Mouse (Mus musculus): ENCODE measurements at regions not wholly inside any gene's neighbourhood (a gene's known extent, or its start where the extent isn't known, plus 50 kb on each side); places are given as distances from the start of the nearest gene placed in this dataset.

GRCm38 (mm10) chr7:136792131-136792530, 102.3 kb upstream of the Mgmt start:
- no peaks in the 10 kb centered on the region for H3K79me2 ChIP-seq (ENCODE audit: control insufficient read depth, insufficient read depth)
- TF ChIP-seq USF1 (IDR thresholded peaks at IDR 0.05; ENCODE audit: low read depth) = no peak
- TF ChIP-seq MAX (IDR thresholded peaks at IDR 0.05) = no peak
- TF ChIP-seq CEBPB (IDR thresholded peaks at IDR 0.05; ENCODE audit: low read depth) = no peak
- no peak for TF ChIP-seq CTCF (IDR thresholded peaks at IDR 0.05; ENCODE audit: control insufficient read depth, insufficient read depth, insufficient read length)
- no peak for TF ChIP-seq MYOD1 (IDR thresholded peaks at IDR 0.05; ENCODE audit: control insufficient read depth, insufficient read length, low read depth)
- TF ChIP-seq FOSL1 (IDR thresholded peaks at IDR 0.05; ENCODE audit: insufficient read depth, low read length, poor library complexity, severe bottlenecking) = no peak
- H3K27me3 ChIP-seq (ENCODE audit: control insufficient read depth, insufficient read depth, insufficient read length) = no peaks in the 10 kb centered on the region
- H3K79me3 ChIP-seq (ENCODE audit: low read depth) = no peaks in the 10 kb centered on the region
- H3ac ChIP-seq (ENCODE audit: control insufficient read depth, insufficient read length, low read depth) = no peak overlapping the region
- no peaks in the 10 kb centered on the region for H3K36me3 ChIP-seq (ENCODE audit: control insufficient read depth, insufficient read depth)
- no peak overlapping the region for H3K4me3 ChIP-seq (ENCODE audit: insufficient read depth, poor library complexity, severe bottlenecking)

DNA sequence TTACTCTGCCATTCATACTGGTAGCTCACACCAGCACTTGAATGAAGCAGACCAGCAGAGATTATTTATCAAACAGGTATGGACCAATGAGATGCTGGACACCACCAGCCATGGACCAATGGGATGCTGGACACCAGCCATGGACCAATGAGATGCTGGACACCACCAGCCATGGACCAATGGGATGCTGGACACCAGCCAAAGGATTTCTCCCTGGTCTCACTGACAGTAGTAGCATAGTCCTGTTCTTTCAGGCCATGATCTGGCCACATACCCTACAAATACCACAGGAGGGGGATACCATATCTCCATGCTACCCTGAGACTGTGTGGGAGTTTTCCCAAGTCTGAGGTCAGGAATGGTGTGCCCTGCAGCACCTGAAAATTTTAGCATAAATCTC, 98.0 kb upstream of the Mgmt start:
- TF ChIP-seq CTCF (IDR thresholded peaks at IDR 0.05; ENCODE audit: control insufficient read depth, insufficient read depth, insufficient read length) (no peak), USF1 (IDR thresholded peaks at IDR 0.05; ENCODE audit: low read depth) (no peak), MYOD1 (IDR thresholded peaks at IDR 0.05; ENCODE audit: control insufficient read depth, insufficient read length, low read depth) (no peak), CEBPB (IDR thresholded peaks at IDR 0.05; ENCODE audit: low read depth) (no peak), MAX (IDR thresholded peaks at IDR 0.05) (no peak), FOSL1 (IDR thresholded peaks at IDR 0.05; ENCODE audit: insufficient read depth, low read length, poor library complexity, severe bottlenecking) (no peak), MYOG (IDR thresholded peaks at IDR 0.05; ENCODE audit: control insufficient read depth, extremely low read depth, insufficient read length) (no peak)

GRCm38 (mm10) chr7:136797780-136798435, 96.5 kb upstream of the Mgmt start:
- TF ChIP-seq MAX (IDR thresholded peaks at IDR 0.05) (no peak), MYOD1 (IDR thresholded peaks at IDR 0.05; ENCODE audit: control insufficient read depth, insufficient read length, low read depth) (no peak), USF1 (IDR thresholded peaks at IDR 0.05; ENCODE audit: low read depth) (no peak), FOSL1 (IDR thresholded peaks at IDR 0.05; ENCODE audit: insufficient read depth, low read length, poor library complexity, severe bottlenecking) (no peak), CEBPB (IDR thresholded peaks at IDR 0.05; ENCODE audit: low read depth) (no peak), MYOG (IDR thresholded peaks at IDR 0.05; ENCODE audit: control insufficient read depth, extremely low read depth, insufficient read length) (no peak), CTCF (IDR thresholded peaks at IDR 0.05; ENCODE audit: control insufficient read depth, insufficient read depth, insufficient read length) (no peak)
- Histone ChIP-seq H3K79me3 (ENCODE audit: low read depth) (no peaks in the 10 kb centered on the region), H3K27me3 (ENCODE audit: control insufficient read depth, insufficient read depth, insufficient read length) (no peaks in the 10 kb centered on the region)

More for the DNA sequence above, 98.0 kb upstream of the Mgmt start:
- Histone ChIP-seq H3K27me3 (ENCODE audit: control insufficient read depth, insufficient read depth, insufficient read length) (no peaks in the 10 kb centered on the region), H3K36me3 (ENCODE audit: control insufficient read depth, insufficient read depth) (no peaks in the 10 kb centered on the region), H3K79me3 (ENCODE audit: low read depth) (no peaks in the 10 kb centered on the region), H3K79me2 (ENCODE audit: control insufficient read depth, insufficient read depth) (no peaks in the 10 kb centered on the region), H3K4me3 (ENCODE audit: insufficient read depth, poor library complexity, severe bottlenecking) (no peak overlapping the region), H3ac (ENCODE audit: control insufficient read depth, insufficient read length, low read depth) (no peak overlapping the region)

DNA sequence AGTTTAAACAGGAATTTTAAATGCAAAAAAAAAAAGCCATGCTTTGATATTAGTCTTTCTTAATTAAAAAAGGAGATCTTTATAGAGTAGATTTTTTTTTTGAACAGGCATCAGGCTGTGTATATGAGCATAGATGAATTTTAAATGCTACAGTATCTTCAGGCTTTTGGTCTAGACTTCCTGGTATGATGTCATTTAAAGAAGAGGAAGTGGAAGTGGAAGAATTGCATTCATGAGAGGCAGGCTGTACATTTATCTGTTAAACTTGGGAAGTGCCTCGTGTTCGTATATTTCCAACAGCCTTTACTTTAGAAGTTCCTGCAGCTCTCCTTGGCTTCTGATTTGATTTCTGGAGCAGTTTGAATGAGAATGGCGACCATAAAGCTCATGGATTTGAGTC, 95.8 kb upstream of the Mgmt start:
- no peak overlapping the region for H3ac ChIP-seq (ENCODE audit: control insufficient read depth, insufficient read length, low read depth)
- no peaks in the 10 kb centered on the region for H3K27me3 ChIP-seq (ENCODE audit: control insufficient read depth, insufficient read depth, insufficient read length)
- no peaks in the 10 kb centered on the region for H3K79me3 ChIP-seq (ENCODE audit: low read depth)
- H3K4me3 ChIP-seq (ENCODE audit: insufficient read depth, poor library complexity, severe bottlenecking) = no peak overlapping the region
- TF ChIP-seq CTCF (IDR thresholded peaks at IDR 0.05; ENCODE audit: control insufficient read depth, insufficient read depth, insufficient read length) (no peak), FOSL1 (IDR thresholded peaks at IDR 0.05; ENCODE audit: insufficient read depth, low read length, poor library complexity, severe bottlenecking) (no peak), MAX (IDR thresholded peaks at IDR 0.05) (no peak), USF1 (IDR thresholded peaks at IDR 0.05; ENCODE audit: low read depth) (no peak), MYOG (IDR thresholded peaks at IDR 0.05; ENCODE audit: control insufficient read depth, extremely low read depth, insufficient read length) (no peak), CEBPB (IDR thresholded peaks at IDR 0.05; ENCODE audit: low read depth) (no peak), MYOD1 (IDR thresholded peaks at IDR 0.05; ENCODE audit: control insufficient read depth, insufficient read length, low read depth) (no peak)
- H3K36me3 ChIP-seq (ENCODE audit: control insufficient read depth, insufficient read depth) = no peaks in the 10 kb centered on the region
- no peaks in the 10 kb centered on the region for H3K79me2 ChIP-seq (ENCODE audit: control insufficient read depth, insufficient read depth)

More at GRCm38 (mm10) chr7:136797780-136798435, 96.5 kb upstream of the Mgmt start:
- no peak overlapping the region for H3ac ChIP-seq (ENCODE audit: control insufficient read depth, insufficient read length, low read depth)
- no peak overlapping the region for H3K4me3 ChIP-seq (ENCODE audit: insufficient read depth, poor library complexity, severe bottlenecking)
- no peaks in the 10 kb centered on the region for H3K36me3 ChIP-seq (ENCODE audit: control insufficient read depth, insufficient read depth)
- H3K79me2 ChIP-seq (ENCODE audit: control insufficient read depth, insufficient read depth) = no peaks in the 10 kb centered on the region

GRCm38 (mm10) chr7:136807101-136807500, 87.3 kb upstream of the Mgmt start:
- H3K4me3 ChIP-seq (ENCODE audit: insufficient read depth, poor library complexity, severe bottlenecking) = no peak overlapping the region
- no peaks in the 10 kb centered on the region for H3K36me3 ChIP-seq (ENCODE audit: control insufficient read depth, insufficient read depth)
- H3K79me3 ChIP-seq (ENCODE audit: low read depth) = no peaks in the 10 kb centered on the region
- TF ChIP-seq MAX (IDR thresholded peaks at IDR 0.05) (no peak), CEBPB (IDR thresholded peaks at IDR 0.05; ENCODE audit: low read depth) (no peak), MYOG (IDR thresholded peaks at IDR 0.05; ENCODE audit: control insufficient read depth, extremely low read depth, insufficient read length) (no peak), CTCF (IDR thresholded peaks at IDR 0.05; ENCODE audit: control insufficient read depth, insufficient read depth, insufficient read length) (no peak), USF1 (IDR thresholded peaks at IDR 0.05; ENCODE audit: low read depth) (no peak), MYOD1 (IDR thresholded peaks at IDR 0.05; ENCODE audit: control insufficient read depth, insufficient read length, low read depth) (no peak), FOSL1 (IDR thresholded peaks at IDR 0.05; ENCODE audit: insufficient read depth, low read length, poor library complexity, severe bottlenecking) (no peak)
- no peaks in the 10 kb centered on the region for H3K79me2 ChIP-seq (ENCODE audit: control insufficient read depth, insufficient read depth)
- H3ac ChIP-seq (ENCODE audit: control insufficient read depth, insufficient read length, low read depth) = no peak overlapping the region
- no peaks in the 10 kb centered on the region for H3K27me3 ChIP-seq (ENCODE audit: control insufficient read depth, insufficient read depth, insufficient read length)
